Mouse (Mus musculus): Measurements from ENCODE around the gene Ttll4. TPM values are rescaled to one million over a fixed set of nuclear protein-coding genes. Genes with fewer than 3 reads are reported as not detected.

Gene Ttll4
- polyA plus RNA-seq (2014; fragmentation: Nextera tagmentation; extraction: Ambion mirVana), result 13.4 and 26.1 TPM in 2 replicates

- WGBS, result under 1% methylated on average over 54 of the region's 66 CpGs
- Histone ChIP-seq H3K36me3 (ENCODE audit: control insufficient read depth, insufficient read depth, low read length) (no peaks in the 10 kb centered on the region), H3K4me2 (replicated peaks; ENCODE audit: low read depth, low read length) (peak within 1 kb of the TSS; percentile 70), H3K27ac (ENCODE audit: low read depth, low read length) (peak within 1 kb of the TSS; percentile 80), H3K9me3 (ENCODE audit: control insufficient read depth, low read length) (no peaks in the 10 kb centered on the region), H3K9ac (ENCODE audit: low read depth, low read length) (peak within 1 kb of the TSS; percentile 83), H3K4me3 (ENCODE audit: low read length) (peak within 1 kb of the TSS; percentile 76), H3K27me3 (ENCODE audit: control insufficient read depth, insufficient read depth, low read length) (no peaks in the 10 kb centered on the region), H3K4me1 (ENCODE audit: control insufficient read depth, insufficient read depth, low read length) (no peaks in the 10 kb centered on the region)
- peak; percentile 99 for ATAC-seq (ENCODE audit: low FRiP score, low TSS enrichment)
These were observed at the start of gene Ttll4 for GRCm38 (mm10) chr1:74661448-74662195. Ttll4 (plus strand) TSS chr1:74661745.

DNA sequence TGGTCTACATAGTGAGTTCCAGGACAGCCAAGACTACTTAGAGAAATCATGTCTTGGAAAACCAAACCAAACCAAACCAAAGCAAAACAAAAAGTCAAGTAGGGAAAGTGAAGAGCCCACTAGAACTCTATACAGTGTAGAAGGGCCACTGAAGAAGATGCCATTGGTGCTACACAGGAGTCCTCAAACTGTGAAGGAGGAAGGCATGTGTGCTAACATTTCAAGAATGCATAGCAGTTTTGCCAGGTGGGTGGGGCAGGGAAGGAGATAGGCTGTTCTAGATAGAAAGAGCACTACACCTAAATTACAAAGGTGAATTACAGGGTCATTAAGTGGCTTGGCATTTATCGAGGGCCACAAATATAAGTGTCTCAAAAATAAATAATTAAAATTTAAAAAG lies 37.4 kb upstream of the Ttll4 start:
- Histone ChIP-seq H3K4me2 (replicated peaks; ENCODE audit: low read depth, low read length) (no peak overlapping the region), H3K27ac (ENCODE audit: low read depth, low read length) (no peak overlapping the region), H3K9me3 (ENCODE audit: control insufficient read depth, low read length) (no peaks in the 10 kb centered on the region), H3K4me3 (ENCODE audit: low read length) (no peak overlapping the region), H3K36me3 (ENCODE audit: control insufficient read depth, insufficient read depth, low read length) (no peaks in the 10 kb centered on the region), H3K4me1 (ENCODE audit: control insufficient read depth, insufficient read depth, low read length) (no peaks in the 10 kb centered on the region), H3K27me3 (ENCODE audit: control insufficient read depth, insufficient read depth, low read length) (no peaks in the 10 kb centered on the region), H3K9ac (ENCODE audit: low read depth, low read length) (no peak overlapping the region)
- ATAC-seq (ENCODE audit: low FRiP score, low TSS enrichment), result no peak
- 91% methylated on average over 1 of the region's 1 CpGs for WGBS

DNA sequence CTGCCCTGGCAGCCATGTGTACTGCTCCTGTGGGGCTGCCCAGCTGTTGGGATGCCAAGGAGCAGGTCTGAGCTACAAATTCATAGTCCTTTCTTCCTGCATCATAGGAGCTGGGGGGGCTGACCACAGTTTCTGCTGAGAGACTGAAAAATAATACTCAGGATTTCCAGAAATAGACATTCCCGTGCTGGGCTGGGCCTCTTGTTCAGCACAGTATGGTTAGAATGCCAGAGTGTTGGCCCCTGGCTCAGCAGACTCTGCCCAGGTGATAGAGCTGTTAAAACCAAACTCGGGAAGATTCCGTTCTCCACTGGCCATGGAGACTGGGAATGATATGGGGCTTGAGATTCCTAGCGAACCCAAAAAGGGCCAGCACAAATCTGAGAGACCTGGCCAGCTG lies 35.5 kb upstream of the Ttll4 start:
- H3K27me3 ChIP-seq (ENCODE audit: control insufficient read depth, insufficient read depth, low read length), result no peaks in the 10 kb centered on the region

DNA sequence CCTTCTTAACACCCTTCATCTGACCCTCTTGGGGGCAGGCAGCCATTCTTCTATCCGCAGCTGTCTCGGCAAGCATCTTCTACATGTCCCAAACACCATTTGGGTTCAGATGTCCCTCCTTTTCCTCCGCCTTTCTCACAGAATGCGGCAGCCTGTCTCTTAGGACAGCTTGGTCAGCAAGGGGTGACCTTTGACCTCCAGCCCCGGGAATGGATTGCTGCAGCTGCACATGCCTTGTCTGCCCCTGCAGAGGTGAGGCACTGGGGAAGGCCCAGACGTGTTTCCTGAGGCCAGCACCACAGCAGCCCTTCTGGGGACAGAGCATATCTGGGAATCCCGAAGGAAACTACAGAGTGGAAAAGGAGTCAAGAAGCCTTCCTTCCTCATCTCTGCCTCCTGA lies 33.5 kb upstream of the Ttll4 start:
- H3K36me3 ChIP-seq (ENCODE audit: control insufficient read depth, insufficient read depth, low read length), result no peaks in the 10 kb centered on the region
- H3K4me3 ChIP-seq (ENCODE audit: low read length), result no peak overlapping the region
- H3K9ac ChIP-seq (ENCODE audit: low read depth, low read length), result no peak overlapping the region
- no peaks in the 10 kb centered on the region for H3K9me3 ChIP-seq (ENCODE audit: control insufficient read depth, low read length)
- H3K27ac ChIP-seq (ENCODE audit: low read depth, low read length), result no peak overlapping the region
- ATAC-seq (ENCODE audit: low FRiP score, low TSS enrichment), result no peak
- no peak overlapping the region for H3K4me2 ChIP-seq (replicated peaks; ENCODE audit: low read depth, low read length)
- WGBS, result 34% methylated on average over 7 of the region's 7 CpGs
- no peaks in the 10 kb centered on the region for H3K4me1 ChIP-seq (ENCODE audit: control insufficient read depth, insufficient read depth, low read length)
- no peaks in the 10 kb centered on the region for H3K27me3 ChIP-seq (ENCODE audit: control insufficient read depth, insufficient read depth, low read length)

More for the DNA sequence above, 35.5 kb upstream of the Ttll4 start:
- Histone ChIP-seq H3K4me1 (ENCODE audit: control insufficient read depth, insufficient read depth, low read length) (no peaks in the 10 kb centered on the region), H3K27ac (ENCODE audit: low read depth, low read length) (no peak overlapping the region), H3K4me3 (ENCODE audit: low read length) (no peak overlapping the region), H3K4me2 (replicated peaks; ENCODE audit: low read depth, low read length) (no peak overlapping the region), H3K9me3 (ENCODE audit: control insufficient read depth, low read length) (no peaks in the 10 kb centered on the region), H3K9ac (ENCODE audit: low read depth, low read length) (no peak overlapping the region), H3K36me3 (ENCODE audit: control insufficient read depth, insufficient read depth, low read length) (no peaks in the 10 kb centered on the region)
- 90% methylated on average over 4 of the region's 4 CpGs for WGBS
- no peak for ATAC-seq (ENCODE audit: low FRiP score, low TSS enrichment)

GRCm38 (mm10) chr1:74632734-74633133 lies 28.8 kb upstream of the Ttll4 start:
- Histone ChIP-seq H3K9me3 (ENCODE audit: control insufficient read depth, low read length) (no peaks in the 10 kb centered on the region), H3K9ac (ENCODE audit: low read depth, low read length) (no peak overlapping the region), H3K27ac (ENCODE audit: low read depth, low read length) (no peak overlapping the region), H3K4me1 (ENCODE audit: control insufficient read depth, insufficient read depth, low read length) (no peaks in the 10 kb centered on the region), H3K36me3 (ENCODE audit: control insufficient read depth, insufficient read depth, low read length) (no peaks in the 10 kb centered on the region), H3K4me2 (replicated peaks; ENCODE audit: low read depth, low read length) (no peak overlapping the region), H3K4me3 (ENCODE audit: low read length) (no peak overlapping the region), H3K27me3 (ENCODE audit: control insufficient read depth, insufficient read depth, low read length) (no peaks in the 10 kb centered on the region)
- WGBS, result 94% methylated on average over 4 of the region's 4 CpGs
- ATAC-seq (ENCODE audit: low FRiP score, low TSS enrichment), result no peak

GRCm38 (mm10) chr1:74643524-74643923 lies 18.0 kb upstream of the Ttll4 start:
- no peak for ATAC-seq (ENCODE audit: low FRiP score, low TSS enrichment)
- WGBS, result 90% methylated on average over 2 of the region's 2 CpGs
- H3K4me2 ChIP-seq (replicated peaks; ENCODE audit: low read depth, low read length), result no peak overlapping the region
- no peak overlapping the region for H3K9ac ChIP-seq (ENCODE audit: low read depth, low read length)
- no peaks in the 10 kb centered on the region for H3K4me1 ChIP-seq (ENCODE audit: control insufficient read depth, insufficient read depth, low read length)
- H3K27ac ChIP-seq (ENCODE audit: low read depth, low read length), result no peak overlapping the region
- H3K36me3 ChIP-seq (ENCODE audit: control insufficient read depth, insufficient read depth, low read length), result no peaks in the 10 kb centered on the region
- H3K9me3 ChIP-seq (ENCODE audit: control insufficient read depth, low read length), result no peaks in the 10 kb centered on the region
- H3K4me3 ChIP-seq (ENCODE audit: low read length), result no peak overlapping the region
- H3K27me3 ChIP-seq (ENCODE audit: control insufficient read depth, insufficient read depth, low read length), result no peaks in the 10 kb centered on the region

DNA sequence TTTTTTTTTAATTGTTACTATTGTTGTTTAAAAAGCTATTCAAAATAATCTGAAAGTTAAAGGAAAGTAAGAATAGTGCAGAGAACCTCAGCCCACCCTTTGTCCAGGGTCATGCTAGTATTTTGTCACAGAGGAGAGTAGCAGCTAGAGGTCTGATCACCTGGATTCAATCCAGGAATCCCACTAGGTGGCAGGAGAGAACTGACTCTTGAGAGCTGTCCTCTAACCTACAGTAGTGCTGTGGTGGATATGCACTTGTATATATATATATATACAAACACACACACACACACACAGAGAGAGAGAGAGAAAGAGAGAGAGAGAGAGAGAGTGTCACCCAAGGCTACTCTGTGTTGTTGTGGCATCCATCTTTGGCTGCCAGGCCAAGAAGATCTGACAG lies 17.6 kb upstream of the Ttll4 start:
- Histone ChIP-seq H3K9me3 (ENCODE audit: control insufficient read depth, low read length) (no peaks in the 10 kb centered on the region), H3K4me3 (ENCODE audit: low read length) (no peak overlapping the region)
- 0 out of 2 replicates have a peak, but pooled peaks have one; percentile 46 for ATAC-seq (ENCODE audit: low FRiP score, low TSS enrichment)

DNA sequence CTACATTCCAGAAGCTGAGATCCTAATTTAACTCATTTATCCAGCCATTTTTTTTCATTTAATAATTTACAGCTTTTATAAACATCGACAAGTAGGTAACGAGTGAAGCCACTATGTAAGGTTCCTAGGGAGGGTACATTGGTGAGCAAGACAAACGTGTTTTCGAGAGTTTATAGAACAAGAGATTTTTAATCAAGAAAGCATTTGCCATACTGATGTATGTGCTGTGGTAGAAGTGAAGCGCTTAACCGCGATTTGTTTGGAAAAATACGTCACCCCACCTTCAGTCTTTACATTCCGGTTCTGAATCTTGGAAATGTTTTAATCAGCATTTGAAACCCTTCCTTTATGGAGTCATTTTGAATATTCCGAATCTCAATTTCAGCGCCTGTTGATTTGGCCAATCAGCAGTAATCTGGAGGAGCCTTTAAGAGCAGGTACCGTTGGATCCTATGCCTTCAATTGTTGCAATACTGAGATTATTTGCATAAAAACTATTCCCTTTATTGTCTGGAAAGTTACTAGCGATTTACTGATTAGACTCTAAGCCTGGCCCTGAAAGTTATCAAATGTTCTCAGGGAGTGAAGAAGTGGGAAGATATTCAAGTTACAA lies 814 bp downstream of the Ttll4 start:
- WGBS, result 2% methylated on average over 13 of the region's 13 CpGs
- ATAC-seq (ENCODE audit: low FRiP score, low TSS enrichment), result no peak

More for the DNA sequence above, 17.6 kb upstream of the Ttll4 start:
- no peaks in the 10 kb centered on the region for H3K27me3 ChIP-seq (ENCODE audit: control insufficient read depth, insufficient read depth, low read length)
- no peak overlapping the region for H3K27ac ChIP-seq (ENCODE audit: low read depth, low read length)
- H3K4me2 ChIP-seq (replicated peaks; ENCODE audit: low read depth, low read length), result no peak overlapping the region
- H3K4me1 ChIP-seq (ENCODE audit: control insufficient read depth, insufficient read depth, low read length), result no peaks in the 10 kb centered on the region
- H3K9ac ChIP-seq (ENCODE audit: low read depth, low read length), result no peak overlapping the region
- H3K36me3 ChIP-seq (ENCODE audit: control insufficient read depth, insufficient read depth, low read length), result no peaks in the 10 kb centered on the region

DNA sequence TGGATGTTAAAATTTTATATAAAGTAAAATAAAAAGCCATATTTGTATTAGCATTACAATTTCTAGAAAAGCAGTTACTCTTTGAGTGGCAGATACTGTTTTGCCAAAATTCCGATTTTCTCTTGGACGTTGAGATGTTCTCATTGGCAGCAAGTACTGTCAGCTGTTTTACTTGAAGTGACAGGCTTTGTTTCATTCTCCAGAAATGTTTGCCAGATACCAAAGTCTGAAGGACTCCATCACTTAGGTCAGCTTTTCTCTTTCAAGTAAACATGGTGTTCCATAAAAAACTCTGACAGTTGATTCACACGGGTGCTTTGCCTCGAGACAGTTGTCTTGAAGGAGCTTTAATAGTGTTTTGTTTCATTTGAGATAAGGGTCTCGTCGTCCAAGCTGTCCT lies 3.6 kb downstream of the Ttll4 start:
- Histone ChIP-seq H3K4me3 (ENCODE audit: low read length) (no peak overlapping the region), H3K27ac (ENCODE audit: low read depth, low read length) (no peak overlapping the region), H3K4me1 (ENCODE audit: control insufficient read depth, insufficient read depth, low read length) (no peaks in the 10 kb centered on the region), H3K36me3 (ENCODE audit: control insufficient read depth, insufficient read depth, low read length) (no peaks in the 10 kb centered on the region; the same call in 1 of the 2 replicates), H3K9ac (ENCODE audit: low read depth, low read length) (no peak overlapping the region), H3K9me3 (ENCODE audit: control insufficient read depth, low read length) (no peaks in the 10 kb centered on the region), H3K4me2 (replicated peaks; ENCODE audit: low read depth, low read length) (no peak overlapping the region), H3K27me3 (ENCODE audit: control insufficient read depth, insufficient read depth, low read length) (no peaks in the 10 kb centered on the region)
- 63% methylated on average over 6 of the region's 6 CpGs for WGBS
- ATAC-seq (ENCODE audit: low FRiP score, low TSS enrichment), result no peak

More for the DNA sequence above, 814 bp downstream of the Ttll4 start:
- H3K9ac ChIP-seq (ENCODE audit: low read depth, low read length), result peak overlapping the region; percentile 83
- no peaks in the 10 kb centered on the region for H3K4me1 ChIP-seq (ENCODE audit: control insufficient read depth, insufficient read depth, low read length)
- H3K27ac ChIP-seq (ENCODE audit: low read depth, low read length), result peak overlapping the region; percentile 80
- H3K27me3 ChIP-seq (ENCODE audit: control insufficient read depth, insufficient read depth, low read length), result no peaks in the 10 kb centered on the region
- peak overlapping the region; percentile 76 for H3K4me3 ChIP-seq (ENCODE audit: low read length)
- H3K9me3 ChIP-seq (ENCODE audit: control insufficient read depth, low read length), result no peaks in the 10 kb centered on the region
- peak overlapping the region; percentile 70 for H3K4me2 ChIP-seq (replicated peaks; ENCODE audit: low read depth, low read length)
- H3K36me3 ChIP-seq (ENCODE audit: control insufficient read depth, insufficient read depth, low read length), result no peaks in the 10 kb centered on the region; the same call in 1 of the 2 replicates
